Mouse (Mus musculus): ENCODE measurements around the gene Dennd1a. TPM values are rescaled to one million over a fixed set of nuclear protein-coding genes. Genes with fewer than 3 reads are reported as not detected.

Dennd1a gene
- polyA plus RNA-seq, 1 experiment from 2014 or later: 14.4 TPM

- H3K27me3 ChIP-seq: no peaks in the 10 kb centered on the region
- no peak overlapping the region for H3K4me2 ChIP-seq
- no peak overlapping the region for H3K9ac ChIP-seq
- 60% methylated on average over 2 of the region's 2 CpGs for WGBS
- H3K4me1 ChIP-seq (replicated peaks): peaks cover 15% of the 10 kb centered on the region
- no peak overlapping the region for H3K27ac ChIP-seq
- no peaks in the 10 kb centered on the region for H3K9me3 ChIP-seq
- no peaks in the 10 kb centered on the region for H3K36me3 ChIP-seq
- no peak for ATAC-seq (ENCODE audit: low FRiP score)
- no peak overlapping the region for H3K4me3 ChIP-seq
Measured at GRCm38 (mm10) chr2:38288226-38288625, 1.0 kb upstream of the Dennd1a start.

- WGBS: 25% methylated on average over 4 of the region's 4 CpGs
- Histone ChIP-seq H3K27ac (peak overlapping the region; percentile 91), H3K4me2 (peak overlapping the region; percentile 71), H3K9me3 (no peaks in the 10 kb centered on the region), H3K9ac (peak overlapping the region; percentile 87), H3K4me1 (replicated peaks) (peaks cover 15% of the 10 kb centered on the region), H3K36me3 (no peaks in the 10 kb centered on the region), H3K27me3 (no peaks in the 10 kb centered on the region), H3K4me3 (peak overlapping the region; percentile 82)
- ATAC-seq (ENCODE audit: low FRiP score): no peak
Measured at GRCm38 (mm10) chr2:38286433-38286732, 807 bp downstream of the Dennd1a start.

GRCm38 (mm10) chr2:38285781-38286432 lies 1.3 kb downstream of the Dennd1a start:
- Histone ChIP-seq H3K9ac (peak overlapping the region; percentile 87), H3K27ac (0 out of 2 replicates have a peak overlapping the region, but pooled peaks have one; percentile 91), H3K36me3 (no peaks in the 10 kb centered on the region), H3K27me3 (no peaks in the 10 kb centered on the region), H3K4me1 (replicated peaks) (peaks cover 15% of the 10 kb centered on the region), H3K4me2 (peak overlapping the region; percentile 71), H3K9me3 (no peaks in the 10 kb centered on the region), H3K4me3 (peak overlapping the region; percentile 82)
- 67% methylated on average over 4 of the region's 4 CpGs for WGBS
- no peak for ATAC-seq (ENCODE audit: low FRiP score)

GRCm38 (mm10) chr2:38283961-38284360 lies 3.2 kb downstream of the Dennd1a start:
- no peak for ATAC-seq (ENCODE audit: low FRiP score)
- no peak overlapping the region for H3K27ac ChIP-seq
- H3K4me3 ChIP-seq: no peak overlapping the region
- 76% methylated on average over 1 of the region's 1 CpGs for WGBS
- no peaks in the 10 kb centered on the region for H3K36me3 ChIP-seq
- H3K9me3 ChIP-seq: no peaks in the 10 kb centered on the region
- peaks cover 15% of the 10 kb centered on the region for H3K4me1 ChIP-seq (replicated peaks)
- H3K4me2 ChIP-seq: no peak overlapping the region
- H3K27me3 ChIP-seq: no peaks in the 10 kb centered on the region
- H3K9ac ChIP-seq: no peak overlapping the region

- no peaks in the 10 kb centered on the region for H3K36me3 ChIP-seq
- H3K4me1 ChIP-seq (replicated peaks): peaks cover 2% of the 10 kb centered on the region; the same call in 1 of the 2 replicates
- no peak overlapping the region for H3K27ac ChIP-seq
- H3K4me2 ChIP-seq: no peak overlapping the region
- no peaks in the 10 kb centered on the region for H3K27me3 ChIP-seq
- no peak for ATAC-seq (ENCODE audit: low FRiP score)
- no peak overlapping the region for H3K9ac ChIP-seq
- no peaks in the 10 kb centered on the region for H3K9me3 ChIP-seq
- H3K4me3 ChIP-seq: no peak overlapping the region
Measured at GRCm38 (mm10) chr2:38280376-38280775, 6.8 kb downstream of the Dennd1a start.

- H3K9ac ChIP-seq: no peak overlapping the region
- H3K4me1 ChIP-seq (replicated peaks): no peaks in the 10 kb centered on the region
- H3K27me3 ChIP-seq: no peaks in the 10 kb centered on the region
- H3K4me3 ChIP-seq: no peak overlapping the region
- no peak for ATAC-seq (ENCODE audit: low FRiP score)
- H3K27ac ChIP-seq: no peak overlapping the region
- no peaks in the 10 kb centered on the region for H3K9me3 ChIP-seq
- no peaks in the 10 kb centered on the region for H3K36me3 ChIP-seq
- no peak overlapping the region for H3K4me2 ChIP-seq
- WGBS: 92% methylated on average over 2 of the region's 2 CpGs
Measured at GRCm38 (mm10) chr2:38274973-38275372, 12.2 kb downstream of the Dennd1a start.

GRCm38 (mm10) chr2:38263653-38264052 lies 23.5 kb downstream of the Dennd1a start:
- Histone ChIP-seq H3K36me3 (no peaks in the 10 kb centered on the region), H3K27ac (no peak overlapping the region), H3K4me1 (replicated peaks) (no peaks in the 10 kb centered on the region), H3K27me3 (no peaks in the 10 kb centered on the region), H3K4me3 (no peak overlapping the region), H3K9ac (no peak overlapping the region), H3K4me2 (no peak overlapping the region), H3K9me3 (no peaks in the 10 kb centered on the region)
- ATAC-seq (ENCODE audit: low FRiP score): no peak
- 77% methylated on average over 2 of the region's 2 CpGs for WGBS

GRCm38 (mm10) chr2:38259052-38259451 lies 28.1 kb downstream of the Dennd1a start:
- no peaks in the 10 kb centered on the region for H3K4me1 ChIP-seq (replicated peaks)
- no peak overlapping the region for H3K27ac ChIP-seq
- no peak overlapping the region for H3K9ac ChIP-seq
- no peak overlapping the region for H3K4me3 ChIP-seq
- H3K36me3 ChIP-seq: no peaks in the 10 kb centered on the region
- no peaks in the 10 kb centered on the region for H3K9me3 ChIP-seq
- H3K27me3 ChIP-seq: no peaks in the 10 kb centered on the region
- H3K4me2 ChIP-seq: no peak overlapping the region
- ATAC-seq (ENCODE audit: low FRiP score): no peak

- no peak overlapping the region for H3K4me3 ChIP-seq
- no peak overlapping the region for H3K27ac ChIP-seq
- WGBS: 87% methylated on average over 1 of the region's 1 CpGs
- H3K4me2 ChIP-seq: no peak overlapping the region
- no peak overlapping the region for H3K9ac ChIP-seq
- H3K4me1 ChIP-seq (replicated peaks): no peaks in the 10 kb centered on the region
- H3K9me3 ChIP-seq: no peaks in the 10 kb centered on the region
- ATAC-seq (ENCODE audit: low FRiP score): no peak
- H3K36me3 ChIP-seq: no peaks in the 10 kb centered on the region
- 0 out of 2 replicates have a peak, but pooled peaks cover 4% of the 10 kb centered on the region for H3K27me3 ChIP-seq
Measured at GRCm38 (mm10) chr2:38237616-38238015, 49.6 kb downstream of the Dennd1a start.

GRCm38 (mm10) chr2:38235593-38235992 lies 51.6 kb downstream of the Dennd1a start:
- H3K9me3 ChIP-seq: no peaks in the 10 kb centered on the region
- 87% methylated on average over 2 of the region's 2 CpGs for WGBS
- no peaks in the 10 kb centered on the region for H3K36me3 ChIP-seq
- H3K27ac ChIP-seq: no peak overlapping the region
- 0 out of 2 replicates have a peak, but pooled peaks cover 4% of the 10 kb centered on the region for H3K27me3 ChIP-seq
- no peak overlapping the region for H3K9ac ChIP-seq
- no peaks in the 10 kb centered on the region for H3K4me1 ChIP-seq (replicated peaks)
- no peak overlapping the region for H3K4me2 ChIP-seq
- ATAC-seq (ENCODE audit: low FRiP score): no peak
- no peak overlapping the region for H3K4me3 ChIP-seq

- 91% methylated on average over 5 of the region's 5 CpGs for WGBS
- Histone ChIP-seq H3K9ac (no peak overlapping the region), H3K27ac (no peak overlapping the region), H3K4me3 (no peak overlapping the region), H3K9me3 (no peaks in the 10 kb centered on the region), H3K27me3 (peaks cover 49% of the 10 kb centered on the region), H3K4me2 (no peak overlapping the region), H3K36me3 (no peaks in the 10 kb centered on the region), H3K4me1 (replicated peaks) (no peaks in the 10 kb centered on the region)
- no peak for ATAC-seq (ENCODE audit: low FRiP score)
Measured at GRCm38 (mm10) chr2:38229882-38230281, 57.3 kb downstream of the Dennd1a start.

- no peak overlapping the region for H3K4me2 ChIP-seq
- peaks cover 95% of the 10 kb centered on the region for H3K27me3 ChIP-seq
- no peak for ATAC-seq (ENCODE audit: low FRiP score)
Measured at GRCm38 (mm10) chr2:38223759-38224158, 63.4 kb downstream of the Dennd1a start.

GRCm38 (mm10) chr2:38221461-38221860 lies 65.7 kb downstream of the Dennd1a start:
- Histone ChIP-seq H3K4me2 (no peak overlapping the region), H3K27ac (no peak overlapping the region), H3K36me3 (no peaks in the 10 kb centered on the region), H3K9ac (no peak overlapping the region), H3K4me3 (no peak overlapping the region), H3K27me3 (peaks cover 94% of the 10 kb centered on the region), H3K4me1 (replicated peaks) (0 out of 2 replicates have a peak, but pooled peaks cover 7% of the 10 kb centered on the region), H3K9me3 (no peaks in the 10 kb centered on the region)
- no peak for ATAC-seq (ENCODE audit: low FRiP score)

More at GRCm38 (mm10) chr2:38223759-38224158, 63.4 kb downstream of the Dennd1a start:
- WGBS: 28% methylated on average over 2 of the region's 2 CpGs
- H3K4me1 ChIP-seq (replicated peaks): 0 out of 2 replicates have a peak, but pooled peaks cover 7% of the 10 kb centered on the region
- no peaks in the 10 kb centered on the region for H3K9me3 ChIP-seq
- H3K36me3 ChIP-seq: no peaks in the 10 kb centered on the region
- H3K27ac ChIP-seq: no peak overlapping the region
- no peak overlapping the region for H3K9ac ChIP-seq
- H3K4me3 ChIP-seq: no peak overlapping the region
